Mouse (Mus musculus) heart, postnatal 36 days (tissue): Measurements from ENCODE around the gene Rab13. TPM values are rescaled to one million over a fixed set of nuclear protein-coding genes. Genes with fewer than 3 reads are reported as not detected.
A peak's percentile ranks its signal among the peaks of the same experiment; 100 is the strongest.

Experiments
- DNase-seq, 2 experiments: peaks; one replicate each; pipeline ENCODE4 v3.0.0; 2021 to 2022
- intact Hi-C: fragments of 180-260 bp; cut with DNase I; formaldehyde crosslinking; loops from one replicate; pipeline ENCODE4 v1.15.1; 2025
- total RNA-seq, 2 experiments: library from RNA; stranded (reverse); gene quantifications; 2 replicates each; pipeline ENCODE4 v1.2.3; 2021

Rab13 gene
- total RNA-seq, 2 experiments from 2014 or later = 6.8 to 7.5 TPM

- no peak for DNase-seq
- intact Hi-C loops = loop anchor here (2.0 to 10.0 kb wide), 2 partner anchors 35 to 1701 kb away; partner anchors contain the start of genes Lamtor2 and Ubqln4
Measured at GRCm38 (mm10) chr3:90255784-90256353, 42.4 kb downstream of the Rab13 start.

DNA sequence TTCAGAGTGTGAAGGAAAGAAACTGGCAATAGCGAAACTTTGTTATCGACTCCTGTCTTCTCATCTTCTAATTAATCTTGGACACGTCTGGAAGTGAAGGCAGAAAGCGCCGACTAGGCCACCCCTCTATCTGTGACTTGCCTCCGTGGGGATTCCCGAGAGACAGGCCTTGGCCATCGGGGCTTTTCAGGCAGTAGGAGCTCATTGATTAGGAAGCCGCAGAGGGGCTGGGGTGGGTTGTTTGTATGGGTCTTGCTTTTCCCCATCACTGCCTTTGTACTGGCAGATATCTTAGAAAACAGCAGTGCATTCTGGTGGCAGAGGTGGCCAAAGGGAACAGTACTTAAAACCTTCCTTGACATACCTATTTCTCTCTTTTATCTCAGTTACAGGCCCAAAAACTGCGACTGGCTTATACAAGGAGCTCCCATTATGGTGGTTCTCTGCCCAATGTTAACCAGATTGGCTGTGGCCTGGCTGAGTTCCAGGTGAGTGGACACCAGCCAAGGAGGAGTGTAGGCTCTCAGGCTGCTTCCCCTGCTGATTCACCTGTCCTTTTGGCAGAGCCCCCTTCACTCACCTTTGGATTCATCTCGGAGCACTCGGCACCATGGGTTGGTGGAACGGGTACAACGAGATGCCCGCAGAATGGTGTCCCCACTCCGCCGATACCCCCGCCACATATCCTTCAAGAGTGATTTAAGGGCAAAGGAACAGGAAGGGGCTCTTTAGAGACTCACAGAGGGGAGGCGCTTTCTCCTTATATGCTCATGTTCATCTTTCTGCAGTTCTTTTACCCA is 43.4 kb downstream of the Rab13 start:
- intact Hi-C loops = loop anchor here (10.0 kb wide), 1 partner anchor 1702 kb away; the partner anchor contains the start of genes Lamtor2 and Ubqln4
- DNase-seq = no peak

DNA sequence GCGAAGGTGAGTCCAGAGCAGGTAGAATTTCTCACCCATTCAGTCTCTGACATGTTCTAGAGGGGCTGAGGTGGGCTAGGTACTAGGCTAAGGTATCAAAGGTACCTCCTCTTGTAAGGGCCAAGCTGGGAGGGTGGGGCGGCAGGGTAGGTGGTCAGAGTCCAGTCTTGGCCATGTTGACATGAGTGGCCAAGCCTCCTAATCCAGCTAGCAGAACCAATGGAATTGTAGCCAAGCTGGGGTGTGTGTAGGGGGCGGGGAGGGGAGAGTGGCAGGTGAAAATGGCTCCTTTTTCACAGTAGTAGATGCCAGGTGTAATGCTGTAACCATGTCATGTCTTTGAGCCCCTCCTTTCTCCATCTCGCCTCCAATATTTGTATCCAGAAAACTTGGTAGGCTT is 45.0 kb downstream of the Rab13 start:
- intact Hi-C loops = loop anchor here (10.0 kb wide), 1 partner anchor 1704 kb away; the partner anchor contains the start of genes Lamtor2 and Ubqln4
- no peak for DNase-seq

DNA sequence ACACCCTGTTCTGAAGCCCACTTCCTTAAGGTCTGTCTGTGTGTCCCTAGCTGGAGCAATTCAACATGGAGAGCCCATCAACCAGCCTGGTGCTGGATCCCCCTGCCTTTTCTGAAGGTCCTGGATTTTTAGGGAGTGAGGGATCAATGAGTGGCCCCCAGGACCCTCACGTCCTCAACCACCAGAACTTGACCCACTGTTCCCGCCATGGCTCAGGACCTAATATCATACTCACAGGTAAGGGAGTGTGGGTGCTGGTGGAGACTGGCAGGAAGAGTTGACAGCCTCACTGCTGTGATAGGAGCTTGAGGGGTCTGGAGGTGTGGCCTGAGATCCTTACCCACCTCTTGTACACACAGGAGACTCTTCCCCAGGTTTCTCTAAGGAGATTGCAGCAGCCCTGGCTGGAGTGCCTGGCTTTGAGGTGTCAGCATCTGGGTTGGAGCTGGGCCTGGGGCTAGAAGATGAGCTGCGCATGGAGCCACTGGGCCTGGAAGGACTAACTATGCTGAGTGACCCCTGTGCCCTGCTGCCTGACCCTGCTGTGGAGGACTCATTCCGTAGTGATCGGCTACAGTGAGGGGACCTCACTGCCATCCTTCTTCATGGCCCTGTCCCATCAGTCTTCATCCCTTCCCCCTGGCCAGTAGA is 49.8 kb downstream of the Rab13 start:
- DNase-seq = no peak
- intact Hi-C loops = no loop called here

DNA sequence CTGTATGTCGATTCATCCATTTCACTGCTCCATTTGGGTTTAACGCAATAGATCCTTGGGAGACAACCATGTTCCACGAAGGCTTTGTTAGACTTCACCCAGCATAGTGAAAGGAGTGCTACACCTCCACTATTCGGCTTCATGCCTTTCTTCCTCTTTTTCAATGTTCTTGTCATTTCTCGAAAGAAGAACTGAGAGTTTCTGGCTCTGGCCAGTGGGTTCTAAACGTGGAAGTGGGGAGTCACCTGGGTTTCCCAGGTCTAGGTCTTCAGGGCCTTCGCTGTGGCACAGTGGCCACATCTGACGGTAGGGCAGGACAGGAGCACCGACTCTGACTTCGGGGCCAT is 51.2 kb downstream of the Rab13 start:
- intact Hi-C loops = loop anchor here (1.0 to 5.0 kb wide), 4 partner anchors 28 to 203 kb away; partner anchors contain the start of gene Npr1
- no peak for DNase-seq

GRCm38 (mm10) chr3:90265034-90265931 is 51.8 kb downstream of the Rab13 start, which contains the start of gene Dennd4b:
TSS of gene Dennd4b (plus strand) at chr3:90265185.
- intact Hi-C loops = loop anchor here (1.0 to 5.0 kb wide), 4 partner anchors 27 to 202 kb away; partner anchors contain the start of gene Npr1
- peak; percentile 95 for DNase-seq

DNA sequence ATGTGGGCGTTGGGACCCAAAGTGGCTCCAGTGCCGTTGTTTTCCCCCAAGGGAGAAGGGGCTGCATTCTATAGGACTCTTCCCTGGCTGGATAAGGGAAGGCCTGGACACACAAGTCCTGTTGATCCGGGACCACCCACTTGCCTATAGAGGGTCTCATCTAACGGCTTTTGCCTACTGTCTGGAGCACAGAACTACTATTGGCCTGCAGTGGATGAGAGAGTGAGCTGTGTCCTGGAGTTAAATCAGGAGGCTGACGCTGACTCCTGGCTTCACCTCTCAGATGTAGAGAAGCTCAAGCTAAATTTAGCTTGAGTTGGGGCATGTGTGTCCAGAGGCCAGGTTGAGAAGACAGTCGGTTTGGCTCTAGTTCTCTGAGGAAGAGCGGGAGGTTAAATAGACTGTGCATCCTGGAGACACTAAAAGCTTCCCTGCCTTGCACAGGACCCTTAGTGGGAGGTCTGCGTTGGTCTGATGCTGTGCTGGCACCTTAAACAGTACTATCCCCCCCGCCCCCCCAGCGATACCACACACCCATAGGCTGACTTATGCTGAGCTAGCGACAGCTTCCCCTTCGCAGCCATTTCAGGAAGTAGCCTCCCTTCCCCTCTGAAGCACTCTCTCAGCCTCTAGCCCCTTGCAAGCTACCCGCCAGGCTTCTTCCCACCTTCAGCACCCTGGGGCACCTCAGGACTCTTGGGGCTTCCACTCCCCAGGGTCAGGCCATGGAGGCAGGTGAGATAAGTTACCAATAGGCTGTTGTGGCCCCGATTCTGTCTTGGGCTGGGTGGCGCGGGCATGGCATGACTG is 52.6 kb downstream of the Rab13 start:
- DNase-seq = peak; percentile 31 to 56
- intact Hi-C loops = loop anchor here (1.0 to 5.0 kb wide), 4 partner anchors 26 to 201 kb away; partner anchors contain the start of gene Npr1

DNA sequence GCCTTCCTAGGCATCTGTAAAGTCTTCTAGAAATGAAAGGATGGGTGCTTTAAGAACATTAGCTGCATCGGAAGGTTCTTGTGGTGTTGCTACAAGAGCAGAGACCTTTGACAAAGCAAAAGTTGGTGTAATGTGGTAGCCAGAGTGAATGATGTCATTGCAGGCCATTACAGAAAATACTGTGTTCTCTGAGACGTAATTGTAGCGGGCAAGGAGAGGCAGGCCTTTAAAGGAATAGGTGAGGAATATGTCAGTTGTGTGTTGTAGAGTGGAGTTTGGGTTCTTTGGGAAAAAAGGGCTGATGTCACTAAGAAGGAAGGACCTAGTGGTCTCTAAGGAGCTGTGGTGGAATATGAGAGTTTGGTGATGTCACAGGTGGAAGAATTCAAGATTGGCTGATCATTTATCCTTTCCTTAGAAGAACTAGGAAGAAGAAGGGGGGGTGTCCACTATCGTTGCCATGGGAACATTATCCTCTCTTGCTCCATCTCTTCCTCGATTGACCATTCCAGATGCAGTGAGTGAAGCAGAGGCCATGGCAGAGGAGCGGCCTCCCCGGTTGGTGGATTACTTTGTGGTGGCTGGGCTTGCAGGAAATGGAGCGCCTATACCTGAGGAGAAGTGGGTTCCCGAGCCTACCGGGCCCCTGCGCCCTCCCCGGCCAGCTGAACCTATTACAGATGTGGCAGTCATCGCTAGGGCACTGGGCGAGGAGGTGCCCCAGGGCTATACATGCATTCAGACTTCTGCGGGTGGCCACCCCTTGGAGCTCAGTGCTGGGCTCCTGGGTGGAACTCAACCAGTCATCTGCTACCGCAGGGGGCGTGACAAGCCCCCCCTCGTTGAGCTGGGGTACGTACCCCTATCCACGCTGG is 53.6 kb downstream of the Rab13 start:
- intact Hi-C loops = loop anchor here (5.0 kb wide), 1 partner anchor 200 kb away; the partner anchor contains the start of gene Npr1
- no peak for DNase-seq

DNA sequence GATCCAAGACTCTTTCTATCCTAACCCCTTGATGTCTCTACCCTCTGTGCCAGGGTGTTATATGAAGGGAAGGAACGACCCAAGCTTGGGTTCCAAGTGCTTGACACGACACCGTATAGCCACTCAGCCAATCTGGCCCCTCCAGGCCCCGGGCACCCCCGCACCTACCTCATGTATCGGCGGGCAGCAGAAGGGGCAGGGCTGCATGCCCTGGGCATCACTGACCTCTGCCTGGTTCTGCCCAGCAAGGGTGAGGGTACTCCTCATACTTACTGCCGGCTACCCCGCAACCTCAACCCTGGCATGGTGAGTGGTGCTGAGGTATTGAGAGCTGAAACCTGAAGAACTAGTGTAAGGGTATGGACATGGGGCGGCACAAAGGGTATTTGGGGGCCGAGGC is 54.7 kb downstream of the Rab13 start:
- DNase-seq = no peak
- intact Hi-C loops = loop anchor here (5.0 kb wide), 1 partner anchor 199 kb away; the partner anchor contains the start of gene Npr1

GRCm38 (mm10) chr3:90268971-90269370 is 55.5 kb downstream of the Rab13 start:
- intact Hi-C loops = loop anchor here (5.0 kb wide), 1 partner anchor 198 kb away; the partner anchor contains the start of gene Npr1

DNA sequence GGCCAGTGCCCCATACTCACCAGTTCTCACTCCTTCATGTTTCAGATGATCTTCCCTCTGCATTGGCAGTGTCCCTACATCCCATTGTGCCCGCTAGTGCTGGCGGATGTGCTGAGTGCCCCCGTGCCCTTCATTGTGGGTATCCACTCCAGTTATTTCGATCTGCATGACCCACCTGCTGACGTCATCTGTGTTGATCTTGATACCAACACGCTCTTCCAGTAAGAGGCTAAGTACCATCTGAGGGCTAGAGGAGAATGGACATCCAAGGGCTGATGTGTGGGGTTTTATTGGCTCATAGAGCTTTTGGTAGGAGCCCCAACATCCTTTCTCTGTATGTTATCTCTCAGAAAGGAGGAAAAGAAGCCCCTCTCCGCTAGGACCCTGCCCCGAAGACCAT is 57.3 kb downstream of the Rab13 start:
- DNase-seq = no peak
- intact Hi-C loops = no loop called here

More at GRCm38 (mm10) chr3:90268971-90269370, 55.5 kb downstream of the Rab13 start:
- DNase-seq = no peak

GRCm38 (mm10) chr3:90272170-90272569 is 58.7 kb downstream of the Rab13 start:
- DNase-seq = no peak
- intact Hi-C loops = no loop called here

GRCm38 (mm10) chr3:90273855-90274254 is 60.4 kb downstream of the Rab13 start:
- intact Hi-C loops = no loop called here
- no peak for DNase-seq

- no peak for DNase-seq
- intact Hi-C loops = no loop called here
Measured at GRCm38 (mm10) chr3:90275286-90275685, 61.8 kb downstream of the Rab13 start.
